Mouse (Mus musculus) CD4-positive, CD25-positive, alpha-beta regulatory T cell, adult 2 months (primary cell): Measurements from ENCODE around the gene Zfp882.
"Not testable (repeated sequence)": the region's sequence is repeated elsewhere in the genome, so short reads cannot be mapped to it uniquely, and the experiment has no call there.

Experiments
- DNase-seq: peaks from one replicate; pipeline ENCODE4 v3.0.0-alpha.2; 2012; ENCODE audit warnings: low read depth, low spot score

Zfp882 gene

GRCm38 (mm10) chr8:71952489-71952888 is 44.1 kb downstream of the Zfp882 start:
- DNase-seq: no peak

GRCm38 (mm10) chr8:71952961-71953700 is 44.7 kb downstream of the Zfp882 start:
- not testable (repeated sequence) for DNase-seq

GRCm38 (mm10) chr8:71954666-71955065 is 46.3 kb downstream of the Zfp882 start:
- no peak for DNase-seq

GRCm38 (mm10) chr8:71960483-71960882 is 52.1 kb downstream of the Zfp882 start:
- no peak for DNase-seq

GRCm38 (mm10) chr8:71961796-71962195 is 53.4 kb downstream of the Zfp882 start:
- no peak for DNase-seq

GRCm38 (mm10) chr8:71964051-71964450 is 55.6 kb downstream of the Zfp882 start:
- no peak for DNase-seq

- DNase-seq: no peak
Measured at GRCm38 (mm10) chr8:71965166-71965565, 56.8 kb downstream of the Zfp882 start.
